Mouse (Mus musculus): Measurements from ENCODE around the gene Siae. TPM values are rescaled to one million over a fixed set of nuclear protein-coding genes. Genes with fewer than 3 reads are reported as not detected.

The Siae gene
- total RNA-seq, 2 experiments from 2014 or later = 8.4 to 8.7 TPM

DNA sequence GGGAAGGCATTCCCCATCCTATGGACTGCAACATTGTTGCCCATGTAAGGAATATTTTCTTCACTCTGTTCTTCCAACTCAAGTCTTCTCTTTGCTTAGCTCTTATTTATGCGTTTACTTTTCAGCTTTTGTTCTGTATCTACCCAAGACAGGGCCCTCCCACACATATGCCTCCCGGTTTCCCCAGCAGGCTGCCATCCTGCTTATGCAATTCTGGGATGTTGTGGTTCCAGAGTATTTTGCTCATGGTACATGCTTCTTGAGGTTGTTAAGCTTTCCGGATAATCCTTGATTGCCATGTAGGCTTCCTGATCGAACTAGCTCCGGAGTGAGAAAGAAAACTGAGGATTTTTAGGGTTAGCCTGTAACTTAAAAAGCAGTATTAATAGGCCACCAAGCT is 59.7 kb downstream of the Siae start:
- DNase-seq (ENCODE audit: low spot score) = no peak
- intact Hi-C loops (cut with DNase I) = loop anchor here (2.0 to 5.0 kb wide), 2 partner anchors 68 to 88 kb away; partner anchors contain the start of gene Esam

DNA sequence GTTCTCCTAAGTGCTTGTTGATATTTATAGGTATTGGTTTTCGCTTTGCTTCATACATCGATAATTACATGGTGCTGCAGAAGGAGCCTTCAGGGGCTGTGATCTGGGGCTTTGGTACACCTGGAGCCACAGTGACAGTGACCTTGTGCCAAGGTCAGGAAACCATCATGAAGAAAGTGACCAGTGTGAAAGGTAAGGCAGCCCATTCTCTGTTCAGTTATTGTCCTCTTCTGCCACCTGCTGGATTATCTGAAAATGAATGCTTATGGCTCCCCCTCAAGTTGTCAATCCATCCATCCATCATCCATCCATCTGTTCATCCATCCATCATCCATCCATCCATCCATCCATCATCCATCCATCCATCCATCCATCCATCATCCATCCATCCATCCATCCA is 61.3 kb downstream of the Siae start:
- DNase-seq (ENCODE audit: low spot score) = no peak
- intact Hi-C loops (cut with DNase I) = loop anchor here (1.0 to 5.0 kb wide), 3 partner anchors 89 to 186 kb away; partner anchors contain the start of gene Esam

DNA sequence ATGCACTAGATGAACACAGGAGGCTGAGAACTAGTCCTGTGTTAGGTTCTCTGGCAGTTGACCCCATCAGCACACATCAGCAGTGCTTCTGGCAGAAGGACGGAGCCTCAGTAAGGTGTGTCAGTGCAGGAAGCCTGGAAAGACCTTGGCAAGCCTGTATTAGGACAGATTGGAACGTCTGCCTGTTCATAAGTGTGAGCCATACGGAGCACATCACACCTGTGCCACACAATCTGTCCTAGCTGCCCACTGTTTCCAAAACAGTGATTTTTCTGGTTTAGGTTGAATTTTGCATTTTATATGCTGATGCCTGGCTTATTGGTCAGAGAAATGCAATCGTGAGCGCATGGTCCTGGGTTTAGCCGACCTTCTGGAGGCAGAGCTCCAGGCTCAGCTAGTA is 65.8 kb downstream of the Siae start:
- intact Hi-C loops (cut with DNase I) = no loop called here

GRCm38 (mm10) chr9:37623981-37624380 is 68.5 kb downstream of the Siae start:
- intact Hi-C loops (cut with DNase I) = no loop called here
- no peak for DNase-seq (ENCODE audit: low spot score)

More for the DNA sequence above, 65.8 kb downstream of the Siae start:
- DNase-seq (ENCODE audit: low spot score) = no peak

DNA sequence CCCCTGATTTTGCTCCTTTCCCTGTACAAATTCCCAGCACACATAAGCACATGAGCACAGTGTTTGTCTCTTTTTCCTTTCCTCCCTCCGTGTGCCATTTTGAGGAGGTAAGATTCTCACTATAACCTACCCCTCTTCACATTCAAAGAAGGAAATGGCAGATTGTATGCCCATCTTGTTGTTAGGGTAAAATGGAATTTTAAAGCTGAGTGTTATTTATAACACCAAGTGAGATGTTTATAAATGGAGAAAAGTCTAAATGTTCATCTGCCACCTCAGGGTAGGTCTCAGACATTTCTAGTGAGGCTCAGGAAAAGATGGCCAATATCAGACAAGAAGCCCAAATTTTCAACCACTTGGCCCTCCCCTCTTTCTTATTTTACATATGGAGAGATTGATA is 69.0 kb downstream of the Siae start:
- DNase-seq (ENCODE audit: low spot score) = no peak
- intact Hi-C loops (cut with DNase I) = no loop called here

- no peak for DNase-seq (ENCODE audit: low spot score)
- intact Hi-C loops (cut with DNase I) = no loop called here
Measured at GRCm38 (mm10) chr9:37625129-37625528, 69.6 kb downstream of the Siae start.

- no peak for DNase-seq (ENCODE audit: low spot score)
- intact Hi-C loops (cut with DNase I) = no loop called here
Measured at GRCm38 (mm10) chr9:37625641-37626040, 70.1 kb downstream of the Siae start.

DNA sequence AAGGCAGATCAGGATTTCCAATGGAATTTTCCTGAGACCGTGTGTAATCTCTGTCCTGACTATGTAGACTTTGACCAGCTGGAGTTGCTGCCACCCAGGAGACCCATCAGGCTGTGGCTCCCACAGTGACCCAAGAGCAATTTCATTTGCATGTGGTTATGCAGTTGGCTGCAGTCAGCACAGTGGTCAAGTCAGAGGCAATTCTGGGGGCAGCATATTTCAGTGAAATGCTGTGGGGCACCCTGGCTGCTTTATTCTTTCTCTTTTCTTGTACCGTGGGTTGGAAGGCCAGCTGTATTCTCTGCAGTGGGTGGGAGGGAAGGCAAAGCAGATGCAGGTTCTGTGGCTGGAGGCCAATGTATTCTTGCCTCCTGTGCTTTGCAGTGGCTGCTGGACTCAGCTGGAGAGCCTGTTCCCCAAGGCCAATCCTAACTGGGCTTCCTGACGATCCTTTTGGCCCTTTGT is 70.6 kb downstream of the Siae start:
- intact Hi-C loops (cut with DNase I) = no loop called here
- DNase-seq (ENCODE audit: low spot score) = no peak

- intact Hi-C loops (cut with DNase I) = no loop called here
- DNase-seq (ENCODE audit: low spot score) = no peak
Measured at GRCm38 (mm10) chr9:37627263-37627662, 71.8 kb downstream of the Siae start.

GRCm38 (mm10) chr9:37628581-37628980 is 73.1 kb downstream of the Siae start:
- DNase-seq (ENCODE audit: low spot score) = no peak
- intact Hi-C loops (cut with DNase I) = no loop called here

GRCm38 (mm10) chr9:37629941-37630340 is 74.4 kb downstream of the Siae start:
- DNase-seq (ENCODE audit: low spot score) = no peak

GRCm38 (mm10) chr9:37632305-37632704 is 76.8 kb downstream of the Siae start:
- intact Hi-C loops (cut with DNase I) = no loop called here
- DNase-seq (ENCODE audit: low spot score) = no peak

More at GRCm38 (mm10) chr9:37629941-37630340, 74.4 kb downstream of the Siae start:
- intact Hi-C loops (cut with DNase I) = no loop called here

- intact Hi-C loops (cut with DNase I) = no loop called here
Measured at GRCm38 (mm10) chr9:37634269-37634668, 78.8 kb downstream of the Siae start.

DNA sequence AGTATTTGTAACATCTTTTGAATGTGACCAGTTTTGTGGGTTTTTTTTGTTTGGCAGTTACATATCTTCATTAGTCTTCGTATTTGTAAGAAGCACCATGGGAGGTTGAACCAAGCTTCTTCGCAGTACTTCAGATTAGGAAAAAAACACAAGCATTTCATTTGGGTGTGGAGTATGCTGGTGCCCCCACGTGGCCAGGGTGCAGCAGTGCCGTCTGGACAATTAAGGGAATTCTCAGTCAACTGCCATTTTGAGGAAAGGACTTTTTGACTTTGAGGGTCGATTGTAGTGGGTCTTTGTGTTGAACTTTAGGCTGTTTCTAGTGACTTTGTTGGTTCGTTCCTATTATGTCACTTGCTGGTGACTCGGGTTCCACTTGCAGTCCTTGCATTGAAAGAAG is 80.8 kb downstream of the Siae start:
- DNase-seq (ENCODE audit: low spot score) = no peak
- intact Hi-C loops (cut with DNase I) = loop anchor here (5.0 kb wide), 1 partner anchor 174 kb away; no protein-coding TSS in a partner anchor

More at GRCm38 (mm10) chr9:37634269-37634668, 78.8 kb downstream of the Siae start:
- no peak for DNase-seq (ENCODE audit: low spot score)

DNA sequence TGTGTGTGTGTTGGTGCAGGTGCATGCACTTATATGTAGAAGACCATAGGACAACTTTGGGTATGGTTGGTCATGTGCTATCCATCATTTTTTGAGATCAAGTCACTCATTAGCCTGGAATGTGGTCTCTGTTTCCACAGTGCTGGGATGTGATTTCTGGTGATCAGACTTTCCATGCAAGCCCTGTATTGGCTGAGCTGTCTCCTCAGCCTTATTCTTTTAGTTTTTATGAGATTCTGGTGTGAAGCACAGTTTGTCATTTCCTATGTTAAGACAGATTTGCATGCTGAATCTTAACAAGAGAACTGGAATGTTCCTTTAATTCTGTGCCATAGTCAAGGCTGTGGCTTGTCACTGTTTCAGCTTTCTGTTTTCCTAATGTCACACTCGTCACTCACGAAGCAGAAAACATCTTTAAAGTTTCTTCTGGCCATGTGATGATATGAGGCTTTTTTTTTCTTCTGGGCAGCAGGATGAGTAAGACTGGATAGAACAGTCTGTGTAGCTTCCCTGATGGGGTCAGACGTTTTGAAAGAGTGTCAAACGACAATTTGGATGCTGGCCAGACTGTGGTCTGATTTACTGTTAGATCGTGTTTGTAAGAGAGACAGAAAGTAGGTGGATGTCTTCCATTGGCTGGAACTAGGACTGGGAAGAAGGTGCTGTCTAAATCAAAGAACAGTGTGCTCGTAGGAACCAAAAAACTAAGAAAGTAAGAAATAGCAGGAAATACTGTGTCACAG is 81.5 kb downstream of the Siae start:
- intact Hi-C loops (cut with DNase I) = loop anchor here (5.0 kb wide), 1 partner anchor 175 kb away; no protein-coding TSS in a partner anchor
- no peak for DNase-seq (ENCODE audit: low spot score)

GRCm38 (mm10) chr9:37638721-37639120 is 83.2 kb downstream of the Siae start:
- intact Hi-C loops (cut with DNase I) = loop anchor here (5.0 kb wide), 1 partner anchor 176 kb away; no protein-coding TSS in a partner anchor
- no peak for DNase-seq (ENCODE audit: low spot score)

GRCm38 (mm10) chr9:37646246-37646645 is 90.7 kb downstream of the Siae start:
- DNase-seq (ENCODE audit: low spot score) = no peak
- intact Hi-C loops (cut with DNase I) = no loop called here

DNA sequence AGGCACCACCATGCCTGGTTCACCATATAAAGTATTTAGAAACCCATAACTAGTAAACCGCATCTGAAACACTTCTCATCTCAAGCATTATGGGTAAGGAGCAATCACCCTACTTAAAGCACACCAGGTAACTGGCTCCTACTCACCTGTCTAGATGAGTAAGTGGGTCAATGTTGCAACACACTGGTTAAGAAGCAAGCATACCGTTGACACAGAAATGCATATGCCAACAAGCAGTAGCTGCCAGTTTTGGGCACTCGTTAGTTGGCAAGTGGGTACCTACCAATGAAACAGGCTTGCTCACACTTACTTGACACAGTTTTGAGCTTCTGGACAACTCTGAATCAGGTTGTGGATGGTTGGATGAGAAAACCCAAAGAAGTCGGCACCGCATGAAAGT is 95.1 kb downstream of the Siae start:
- no peak for DNase-seq (ENCODE audit: low spot score)
- intact Hi-C loops (cut with DNase I) = no loop called here

DNA sequence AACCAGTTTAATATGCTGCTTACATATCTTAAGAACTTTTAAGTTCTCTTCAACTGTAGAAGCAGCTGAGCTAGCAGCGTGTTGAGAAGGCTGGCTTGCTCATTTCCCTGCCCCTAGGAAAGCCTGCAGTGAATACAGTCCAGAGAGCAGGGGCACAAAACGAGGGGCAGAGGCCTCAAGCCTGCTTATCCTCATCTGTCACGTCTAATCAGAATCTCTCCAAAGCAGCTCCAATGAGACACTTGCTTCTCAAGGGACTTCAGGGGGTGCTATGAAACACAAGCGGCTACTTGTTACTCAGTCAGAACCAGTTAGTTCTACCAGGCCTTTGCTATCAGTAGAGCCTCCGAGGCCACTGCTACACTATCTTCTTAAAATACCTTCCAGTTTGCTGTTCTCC is 98.3 kb downstream of the Siae start:
- intact Hi-C loops (cut with DNase I) = no loop called here
- DNase-seq (ENCODE audit: low spot score) = no peak

DNA sequence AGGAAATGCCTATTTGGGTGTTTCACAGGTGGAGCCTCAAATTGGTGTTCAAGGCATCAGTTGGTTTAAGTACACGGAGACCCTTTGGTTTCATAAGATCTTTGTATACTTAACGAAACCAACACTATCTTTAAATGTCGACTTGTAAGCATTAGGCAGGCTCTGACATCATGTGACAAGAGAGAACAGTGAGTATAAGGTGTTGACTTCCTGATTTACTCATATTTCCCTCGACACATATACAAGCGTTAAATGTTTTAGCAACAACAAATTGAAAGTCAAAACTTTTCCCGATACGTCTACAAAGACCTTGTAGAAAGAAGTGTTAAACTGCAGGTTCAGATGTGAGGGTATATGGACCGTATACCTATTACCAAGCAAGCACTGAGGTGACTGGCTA is 100.5 kb downstream of the Siae start:
- no peak for DNase-seq (ENCODE audit: low spot score)
- intact Hi-C loops (cut with DNase I) = no loop called here

- intact Hi-C loops (cut with DNase I) = no loop called here
- no peak for DNase-seq (ENCODE audit: low spot score)
Measured at GRCm38 (mm10) chr9:37656439-37656881, 101.0 kb downstream of the Siae start.
